Mouse (Mus musculus) ovary, adult 2 months (tissue): ENCODE measurements around the gene Htr5a. TPM values are rescaled to one million over a fixed set of nuclear protein-coding genes. Genes with fewer than 3 reads are reported as not detected.

Experiments
- polyA plus RNA-seq: library from polyadenylated mRNA; depleted of rRNA; stranded (reverse); fragments of >200 nt; gene quantifications from 2 replicates; pipeline ENCODE4 v1.2.3, GENCODE M21; 2012; rRNA removed

Htr5a gene
- polyA plus RNA-seq = 0.15 and 0.25 TPM in 2 replicates

GRCm38 (mm10) chr5:27841701-27842295, at the start of gene Htr5a:
Gene Htr5a, plus strand, starts transcription at chr5:27842149.

Other genes starting within 250 kb of the Htr5a start
- 36.9 and 63.0 TPM in 2 replicates for gene Paxip1, start 50.5 kb upstream of the Htr5a start, polyA plus RNA-seq
- gene Insig1, start 229.2 kb downstream of the Htr5a start, polyA plus RNA-seq = 96.4 and 132 TPM in 2 replicates